Comparison of ENCODE assay signal across 18 mouse cellular contexts in the genomic region with DNA sequence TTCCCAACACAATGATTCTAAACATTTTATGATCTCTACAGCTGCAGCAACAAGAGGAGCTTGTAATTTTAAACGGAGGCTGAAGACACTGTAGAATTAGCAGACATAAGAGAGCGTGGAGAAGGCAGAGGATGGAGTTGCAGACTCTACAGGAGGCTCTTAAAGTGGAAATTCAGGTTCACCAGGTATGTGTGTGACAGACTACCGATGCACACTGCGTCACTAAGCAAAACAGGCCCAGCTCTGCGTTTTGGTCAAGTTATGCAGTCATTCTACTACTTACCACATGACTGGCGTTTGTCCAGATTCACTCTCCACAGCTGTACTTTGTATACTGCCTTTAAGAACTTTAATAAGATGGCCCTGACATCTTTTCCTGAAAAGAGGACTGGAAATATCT.
"Had no signal": no experiment of that assay in that cellular context is flagged by ENCODE, and none has a peak within 500 bp of the region (broad histone marks: within the 10 kb centered on the region; RNA-seq: fewer than 3 reads in every experiment).

No protein-coding gene starts in this region.

- ATAC-seq: midbrain, embryonic 16.5 days had no signal

- H3K27ac ChIP-seq: liver, embryonic 14.5 days; lung, embryonic 15.5 days; midbrain, embryonic 10.5 days; midbrain, embryonic 12.5 days; neural tube, embryonic 13.5 days; neural tube, embryonic 15.5 days; stomach, embryonic 15.5 days; stomach, postnatal 0 days had no signal

- H3K9ac ChIP-seq: liver, embryonic 14.5 days; lung, embryonic 15.5 days; midbrain, embryonic 12.5 days; neural tube, embryonic 13.5 days; neural tube, embryonic 15.5 days; stomach, embryonic 15.5 days had no signal

- H3K4me1 ChIP-seq: lung, embryonic 15.5 days; midbrain, embryonic 10.5 days; midbrain, embryonic 12.5 days; neural tube, embryonic 13.5 days; neural tube, embryonic 15.5 days; stomach, embryonic 15.5 days had no signal

- H3K9me3 ChIP-seq: lung, embryonic 15.5 days; midbrain, embryonic 10.5 days; midbrain, embryonic 12.5 days; neural tube, embryonic 13.5 days; neural tube, embryonic 15.5 days; stomach, embryonic 15.5 days had no signal

- H3K4me3 ChIP-seq: lung, embryonic 15.5 days; midbrain, embryonic 10.5 days; midbrain, embryonic 12.5 days; myocyte; neural tube, embryonic 13.5 days; neural tube, embryonic 15.5 days; stomach, embryonic 15.5 days had no signal

- H3K4me2 ChIP-seq: lung, embryonic 15.5 days; midbrain, embryonic 12.5 days; neural tube, embryonic 13.5 days; neural tube, embryonic 15.5 days; stomach, embryonic 15.5 days had no signal

- DNase-seq: lung, adult 18-20 months; lung, postnatal 14 days; lung, postnatal 36 days; midbrain, embryonic 14.5 days; right cerebral cortex, postnatal 14 days; thymus, adult 2 months; thymus, postnatal 25 days; thymus, postnatal 4 days had no signal

- H3K27me3 ChIP-seq: lung, embryonic 15.5 days; midbrain, embryonic 12.5 days; neural tube, embryonic 13.5 days; neural tube, embryonic 15.5 days; stomach, embryonic 15.5 days had no signal
